Mouse (Mus musculus) megakaryocyte, embryonic 14.5 days (primary cell): Measurements from ENCODE around the gene Ppm1n.

ENCODE experiments used
- FLI1 ChIP-seq: IDR thresholded peaks from 2 replicates; pipeline ENCODE4 v1.6.1; 2012; ENCODE audit warnings: low read length, inconsistent platforms, mixed read lengths
- GATA1 ChIP-seq: IDR thresholded peaks from 3 replicates; pipeline ENCODE4 v1.6.1; 2012; ENCODE audit warnings: mixed read lengths, low read length, inconsistent platforms, borderline replicate concordance

- TF ChIP-seq GATA1, result no peak
- no peak for TF ChIP-seq FLI1
Measured at GRCm38 (mm10) chr7:19276253-19276652, 3.6 kb downstream of the Ppm1n start.
